Mouse (Mus musculus) layer of hippocampus, adult 11-12 months (tissue): ENCODE data around the gene Fgfr1op2.

Experiments used
- DNase-seq: peaks from one replicate; pipeline ENCODE4 v3.0.0; 2022; ENCODE audit warnings: low spot score

Fgfr1op2 gene

GRCm38 (mm10) chr6:146642276-146643183, 65.5 kb downstream of the Fgfr1op2 start, which contains the start of the genes Med21 and Tm7sf3:
Gene Med21, plus strand, starts transcription at chr6:146642547.
Gene Tm7sf3, minus strand, starts transcription at chr6:146642824.
- peak; percentile 97 for DNase-seq

- no peak for DNase-seq
These were observed 66.2 kb downstream of the Fgfr1op2 start for GRCm38 (mm10) chr6:146643184-146643570.
